Mouse (Mus musculus) CH12.LX (cell line): Measurements from ENCODE around the gene Lrrc10. TPM values are rescaled to one million over a fixed set of nuclear protein-coding genes. Genes with fewer than 3 reads are reported as not detected.
A peak's percentile ranks its signal among the peaks of the same experiment; 100 is the strongest.

Source experiments
- DNase-seq: peaks from one replicate; pipeline ENCODE4 v3.0.0-alpha.2; 2013; ENCODE audit errors: extremely low read depth
- H3K27ac ChIP-seq: 2 replicates; pipeline ENCODE4 v1.5.1; 2012; ENCODE audit warnings: low read depth, mild to moderate bottlenecking, control low read depth, moderate library complexity; ENCODE audit not compliant: insufficient read depth
- H3K27me3 ChIP-seq: replicated peaks from 2 replicates; pipeline ENCODE3; 2012; ENCODE audit warnings: inconsistent platforms
- H3K36me3 ChIP-seq, 2 experiments: replicated peaks in 1 of 2; 2 replicates each; pipeline versions ENCODE3 to v1.6.1; 2012; ENCODE audit warnings: inconsistent platforms in 1 of 2, low read length in 1 of 2, mild to moderate bottlenecking in 1 of 2, mixed read lengths in 1 of 2, moderate library complexity in 1 of 2; ENCODE audit not compliant: control insufficient read depth in 1 of 2, insufficient read depth in 1 of 2
- H3K4me1 ChIP-seq, 2 experiments: 2 replicates each; pipeline ENCODE4 v1.6.1; 2012; ENCODE audit warnings: inconsistent platforms in 1 of 2, moderate library complexity in 1 of 2; ENCODE audit not compliant: insufficient read depth in 2 of 2, control insufficient read depth in 1 of 2
- H3K4me2 ChIP-seq: 2 replicates; pipeline ENCODE4 v1.6.1; 2012; ENCODE audit warnings: low read depth, mild to moderate bottlenecking, control low read depth; ENCODE audit not compliant: poor library complexity, insufficient read depth, severe bottlenecking
- H3K4me3 ChIP-seq, 3 experiments: fragments of 150-350 bp in 1 of 3; sonication (generic) in 1 of 3; replicated peaks in 1 of 3; 2 replicates each; pipeline versions ENCODE3 to v1.5.1; 2011 to 2012; ENCODE audit warnings: low read depth in 2 of 3, low read length in 2 of 3, mild to moderate bottlenecking in 2 of 3, moderate library complexity in 2 of 3, control low read depth in 1 of 3, improper control_type of control experiment in 1 of 3, inconsistent platforms in 1 of 3, mixed read lengths in 1 of 3; ENCODE audit not compliant: poor library complexity in 1 of 3
- H3K79me2 ChIP-seq: replicated peaks from 2 replicates; pipeline ENCODE4 v1.6.1; 2012; ENCODE audit warnings: mild to moderate bottlenecking, moderate library complexity; ENCODE audit not compliant: control insufficient read depth, poor library complexity, insufficient read depth, severe bottlenecking; ENCODE audit errors: extremely low read depth
- H3K9ac ChIP-seq: 2 replicates; pipeline ENCODE4 v1.6.1; 2012; ENCODE audit warnings: low read depth, mild to moderate bottlenecking, control low read depth, moderate library complexity; ENCODE audit not compliant: insufficient read depth
- H3K9me3 ChIP-seq: replicated peaks from 2 replicates; pipeline ENCODE3; 2012; ENCODE audit warnings: low read length, inconsistent platforms, mixed read lengths
- BHLHE40 ChIP-seq: IDR thresholded peaks from 2 replicates; pipeline ENCODE4 v1.6.1; 2011; ENCODE audit warnings: mild to moderate bottlenecking, low read depth, low read length, improper control_type of control experiment
- E2F4 ChIP-seq: IDR thresholded peaks from 2 replicates; pipeline ENCODE4 v1.6.1; 2011; ENCODE audit warnings: low read depth, low read length, improper control_type of control experiment; ENCODE audit not compliant: insufficient replicate concordance
- EP300 ChIP-seq: IDR thresholded peaks from 2 replicates; pipeline ENCODE4 v1.6.1; 2011; ENCODE audit warnings: low read length, improper control_type of control experiment
- GABPA ChIP-seq: IDR thresholded peaks from 2 replicates; pipeline ENCODE4 v1.6.1; 2012; ENCODE audit warnings: low read depth, low read length, improper control_type of control experiment, inconsistent platforms; ENCODE audit not compliant: insufficient replicate concordance
- IRF4 ChIP-seq: IDR thresholded peaks from 2 replicates; pipeline ENCODE4 v1.6.1; 2014; ENCODE audit warnings: low read depth, mild to moderate bottlenecking, inconsistent platforms, low read length, improper control_type of control experiment
- KAT2A ChIP-seq: IDR thresholded peaks from 2 replicates; pipeline ENCODE4 v1.6.1; 2012; ENCODE audit warnings: low read length, improper control_type of control experiment, inconsistent platforms; ENCODE audit not compliant: insufficient replicate concordance
- MAX ChIP-seq: IDR thresholded peaks from 2 replicates; pipeline ENCODE4 v1.6.1; 2011; ENCODE audit warnings: low read length, improper control_type of control experiment
- MEF2A ChIP-seq: IDR thresholded peaks from 2 replicates; pipeline ENCODE4 v1.6.1; 2014; ENCODE audit warnings: low read depth, mild to moderate bottlenecking, inconsistent platforms, low read length, improper control_type of control experiment, borderline replicate concordance
- MXI1 ChIP-seq: IDR thresholded peaks from 2 replicates; pipeline ENCODE4 v1.6.1; 2011; ENCODE audit warnings: mild to moderate bottlenecking, low read depth, low read length, improper control_type of control experiment
- MYC ChIP-seq: IDR thresholded peaks from 2 replicates; pipeline ENCODE4 v1.6.1; 2011; ENCODE audit warnings: low read depth, mild to moderate bottlenecking, improper control_type of control experiment, low read length
- NELFE ChIP-seq: IDR thresholded peaks from 2 replicates; pipeline ENCODE4 v1.6.1; 2011; ENCODE audit warnings: low read depth, low read length, improper control_type of control experiment
- NRF1 ChIP-seq: IDR thresholded peaks from 2 replicates; pipeline ENCODE4 v1.6.1; 2014; ENCODE audit warnings: low read depth, mild to moderate bottlenecking, inconsistent platforms, low read length, improper control_type of control experiment, moderate library complexity
- PAX5 ChIP-seq: IDR thresholded peaks from 2 replicates; pipeline ENCODE4 v1.6.1; 2012; ENCODE audit warnings: low read length, inconsistent platforms, mixed read lengths
- POLR2A ChIP-seq: IDR thresholded peaks from 2 replicates; pipeline ENCODE4 v1.6.1; 2011; ENCODE audit warnings: low read depth, mild to moderate bottlenecking, improper control_type of control experiment, low read length
- POLR2AphosphoS2 ChIP-seq: IDR thresholded peaks from 2 replicates; pipeline ENCODE4 v1.6.1; 2011; ENCODE audit warnings: low read depth, low read length, improper control_type of control experiment
- RAD21 ChIP-seq: IDR thresholded peaks from 2 replicates; pipeline ENCODE4 v1.6.1; 2011; ENCODE audit warnings: low read depth, mild to moderate bottlenecking, low read length, improper control_type of control experiment, moderate library complexity
- RCOR1 ChIP-seq: conservative IDR thresholded peaks from 2 replicates; pipeline ENCODE4 v1.6.1; 2012; ENCODE audit warnings: low read depth, mild to moderate bottlenecking, inconsistent platforms, low read length, improper control_type of control experiment
- SIN3A ChIP-seq: IDR thresholded peaks from 2 replicates; pipeline ENCODE4 v1.6.1; 2012; ENCODE audit warnings: low read length, improper control_type of control experiment, inconsistent platforms
- TCF12 ChIP-seq: IDR thresholded peaks from 2 replicates; pipeline ENCODE4 v1.6.1; 2014; ENCODE audit warnings: low read depth, mild to moderate bottlenecking, inconsistent platforms, low read length, improper control_type of control experiment
- USF2 ChIP-seq: conservative IDR thresholded peaks from 2 replicates; pipeline ENCODE4 v1.6.1; 2011; ENCODE audit warnings: low read depth, low read length, improper control_type of control experiment
- ZKSCAN1 ChIP-seq: IDR thresholded peaks from 2 replicates; pipeline ENCODE4 v1.6.1; 2012; ENCODE audit warnings: low read depth, inconsistent platforms, low read length, improper control_type of control experiment, borderline replicate concordance
- ZMIZ1 ChIP-seq: IDR thresholded peaks from 2 replicates; pipeline ENCODE4 v1.6.1; 2012; ENCODE audit warnings: low read depth, mild to moderate bottlenecking, inconsistent platforms, low read length, improper control_type of control experiment
- dilution Hi-C: fragments of 300-500 bp; cut with MboI; formaldehyde crosslinking; loops from 2 replicates; pipeline ENCODE4 v1.14.3; 2020; ENCODE audit warnings: low sequenced_read_pairs; ENCODE audit not compliant: extremely low pct_unique_long_range_greater_than_20kb, extremely low pct_ligation_motif_present
- in situ Hi-C: fragments of 300-500 bp; cut with MboI; formaldehyde crosslinking; loops from 3 replicates; pipeline ENCODE4 v1.14.3; 2019; ENCODE audit warnings: low sequenced_read_pairs, low pct_ligation_motif_present, low pct_unique_long_range_greater_than_20kb, mixed read lengths
- polyA plus RNA-seq: library from polyadenylated mRNA; unstranded; fragments of >175 nt; gene quantifications from 2 replicates; pipeline ENCODE4 v1.2.1, GENCODE M21; 2012; ENCODE audit warnings: low read depth; ENCODE audit not compliant: insufficient read length
- total RNA-seq, 2 experiments: library from RNA; depleted of rRNA; stranded (reverse); fragments of 300-350 nt in 1 of 2; fragments of >200 nt in 1 of 2; gene quantifications; 2 replicates each; pipeline ENCODE4 v1.2.3; 2012 to 2014

Gene Lrrc10
- total and polyA plus RNA-seq, 3 experiments: not detected

DNA sequence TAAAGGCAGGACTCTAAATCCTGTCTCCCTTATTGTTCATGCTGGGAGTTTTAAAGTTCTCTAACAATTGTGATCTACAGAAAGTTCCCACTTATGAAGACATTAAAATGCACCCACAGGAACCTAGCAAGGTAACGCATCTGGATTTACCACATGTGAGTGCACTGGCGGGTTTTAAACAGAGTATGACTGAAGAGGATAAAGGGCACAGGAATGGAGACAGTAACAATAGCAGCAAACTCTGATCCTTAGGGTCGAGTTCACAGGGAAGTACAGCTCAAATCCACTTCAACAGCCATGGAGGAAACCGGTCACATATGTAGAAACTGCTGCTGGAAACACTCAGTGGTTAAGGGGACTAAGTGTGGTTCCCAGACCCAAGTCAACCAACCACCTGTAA lies 4.1 kb downstream of the Lrrc10 start:
- no peaks in the 10 kb centered on the region for H3K4me1 ChIP-seq
- H3K36me3 ChIP-seq: peaks cover 44 to 73% of the 10 kb centered on the region in 2 experiments
- in situ Hi-C loops (loop anchor here (25.0 kb wide), 1 partner anchor 712 kb away; no protein-coding TSS in a partner anchor), dilution Hi-C loops (no loop called here)
- TF ChIP-seq IRF4: no peak
- TF ChIP-seq RAD21: no peak
- peak; percentile 90 for TF ChIP-seq POLR2AphosphoS2
- no peak for TF ChIP-seq GABPA
- no peak for TF ChIP-seq BHLHE40
- TF ChIP-seq USF2: no peak
- TF ChIP-seq RCOR1: no peak
- TF ChIP-seq ZMIZ1: 0 out of 2 replicates have a peak, but pooled peaks have one; percentile 16
- no peak for TF ChIP-seq MAX
- no peak for TF ChIP-seq NRF1
- TF ChIP-seq MEF2A: no peak
- no peak for TF ChIP-seq ZKSCAN1
- TF ChIP-seq EP300: no peak
- 0 out of 2 replicates have a peak, but pooled peaks have one; percentile 6 for TF ChIP-seq POLR2A
- TF ChIP-seq E2F4: no peak
- no peaks in the 10 kb centered on the region for H3K27me3 ChIP-seq
- no peak overlapping the region for H3K4me3 ChIP-seq
- peaks cover 2% of the 10 kb centered on the region; the same call in 1 of the 2 replicates for H3K79me2 ChIP-seq
- no peaks in the 10 kb centered on the region for H3K9me3 ChIP-seq
- H3K4me2 ChIP-seq: no peak overlapping the region
- no peak overlapping the region for H3K27ac ChIP-seq
- no peak for DNase-seq
- no peak overlapping the region for H3K9ac ChIP-seq

- dilution Hi-C loops (no loop called here), in situ Hi-C loops (loop anchor here (25.0 kb wide), 1 partner anchor 713 kb away; no protein-coding TSS in a partner anchor)
- no peak for DNase-seq
- H3K36me3 ChIP-seq: peaks cover 52 to 81% of the 10 kb centered on the region in 2 experiments
- H3K27ac ChIP-seq: no peak overlapping the region
- TF ChIP-seq PAX5 (no peak), RAD21 (no peak), SIN3A (no peak), NELFE (no peak), MEF2A (no peak), E2F4 (no peak), ZMIZ1 (no peak), GABPA (no peak), POLR2A (no peak), TCF12 (no peak), KAT2A (no peak), MYC (no peak), MXI1 (no peak), IRF4 (no peak)
- H3K9ac ChIP-seq: no peak overlapping the region
- no peak overlapping the region for H3K4me2 ChIP-seq
- no peaks in the 10 kb centered on the region for H3K9me3 ChIP-seq
- peaks cover 2% of the 10 kb centered on the region; the same call in 1 of the 2 replicates for H3K79me2 ChIP-seq
- no peak overlapping the region for H3K4me3 ChIP-seq
- no peaks in the 10 kb centered on the region for H3K27me3 ChIP-seq
- H3K4me1 ChIP-seq: no peaks in the 10 kb centered on the region
Measured at GRCm38 (mm10) chr10:117049961-117050597, 4.9 kb downstream of the Lrrc10 start.
